Mouse (Mus musculus) embryonic facial prominence, embryonic 14.5 days (tissue): ENCODE results near the gene BC053393. TPM values are rescaled to one million over a fixed set of nuclear protein-coding genes. Genes with fewer than 3 reads are reported as not detected.
"Not testable (repeated sequence)": the region's sequence is repeated elsewhere in the genome, so short reads cannot be mapped to it uniquely, and the experiment has no call there.

Source experiments
- ATAC-seq: fragments of 200-750 bp; cut with Nextera tagmentation; 2 replicates; pipeline ENCODE4 v1.8.0; 2017; ENCODE audit warnings: low read depth, moderate number of reproducible peaks, moderate TSS enrichment
- DNase-seq: peaks from one replicate; pipeline ENCODE4 v3.0.0-alpha.2; 2015; ENCODE audit warnings: low spot score
- H3K27ac ChIP-seq: fragments of 300-500 bp; sonication (generic); replicated peaks from 2 replicates; pipeline ENCODE4 v1.5.1; 2014; ENCODE audit warnings: low read depth, mild to moderate bottlenecking, low read length, moderate library complexity
- H3K27me3 ChIP-seq: fragments of 300-500 bp; sonication (generic); replicated peaks from 2 replicates; pipeline ENCODE4 v1.6.1; 2014; ENCODE audit warnings: low read length; ENCODE audit not compliant: control insufficient read depth, insufficient read depth
- H3K36me3 ChIP-seq: fragments of 300-500 bp; sonication (generic); 2 replicates; pipeline ENCODE4 v1.6.1; 2014; ENCODE audit warnings: low read length, mixed read lengths; ENCODE audit not compliant: control insufficient read depth, insufficient read depth
- H3K4me1 ChIP-seq: fragments of 300-500 bp; sonication (generic); 2 replicates; pipeline ENCODE4 v1.6.1; 2014; ENCODE audit warnings: antibody characterized with exemption, low read length; ENCODE audit not compliant: control insufficient read depth, insufficient read depth
- H3K4me2 ChIP-seq: fragments of 300-500 bp; sonication (generic); 2 replicates; pipeline ENCODE4 v1.6.1; 2014; ENCODE audit warnings: low read depth, mild to moderate bottlenecking, low read length, moderate library complexity, mixed read lengths
- H3K4me3 ChIP-seq: fragments of 300-500 bp; sonication (generic); 2 replicates; pipeline ENCODE4 v1.5.1; 2014; ENCODE audit warnings: low read depth, mild to moderate bottlenecking, low read length
- H3K9ac ChIP-seq: fragments of 300-500 bp; sonication (generic); 2 replicates; pipeline ENCODE4 v1.6.1; 2014; ENCODE audit warnings: low read depth, mild to moderate bottlenecking, low read length, moderate library complexity, mixed read lengths
- H3K9me3 ChIP-seq: fragments of 300-500 bp; sonication (generic); 2 replicates; pipeline ENCODE4 v1.6.1; 2016; ENCODE audit warnings: low read length; ENCODE audit not compliant: control insufficient read depth
- WGBS: fragments of 180-500 bp; shearing (Covaris S2); extraction: QIAGEN DNeasy Blood & Tissue Kit; methylation state at CpG from one replicate; pipeline ENCODE4 v1.1.7; 2014; 5-methylcytosine and 5-hydroxymethylcytosine counted together
- polyA plus RNA-seq: library from polyadenylated mRNA; unstranded; fragments of >200 nt; fragmentation: Nextera tagmentation; extraction: Ambion mirVana; gene quantifications from 2 replicates; pipeline ENCODE4 v1.2.1, GENCODE M21; 2014

The BC053393 gene
- polyA plus RNA-seq, 1 experiment from 2014 or later = not detected

DNA sequence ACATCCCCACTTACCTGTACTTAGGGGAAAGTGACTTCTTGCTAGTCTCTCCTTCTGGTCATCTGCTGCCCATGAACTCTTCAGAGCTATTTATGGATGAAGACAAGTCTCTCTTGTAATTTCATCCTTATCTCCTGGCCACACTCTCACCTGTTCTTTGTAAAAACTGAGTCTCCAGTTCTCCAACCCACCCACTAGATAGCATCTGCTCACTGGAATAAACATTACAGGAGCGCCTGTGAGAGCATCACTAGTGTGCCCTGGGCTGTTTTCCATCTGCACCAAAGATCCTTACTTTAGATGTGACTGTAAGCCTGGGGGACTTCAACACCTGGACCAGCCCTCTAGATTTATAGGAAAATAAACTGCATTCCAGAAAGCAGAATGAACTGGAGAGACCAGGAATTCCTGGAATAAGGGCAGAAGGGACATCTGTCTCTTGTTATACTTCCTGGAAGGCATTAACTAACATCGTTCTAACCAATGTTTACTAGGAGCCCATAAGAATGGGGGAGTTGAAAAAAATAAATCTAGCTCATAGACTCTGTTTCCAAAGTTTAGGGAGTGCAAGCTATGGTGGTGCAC is 58.0 kb downstream of the BC053393 start, which contains the start of gene Dppa1:
Gene Dppa1 (minus strand): TSS at position 51 of the 585 bp plus-strand sequence.
- H3K36me3 ChIP-seq = no peaks in the 10 kb centered on the region
- H3K4me3 ChIP-seq = no peak within 1 kb of the TSS
- no peak for ATAC-seq
- no peaks in the 10 kb centered on the region for H3K9me3 ChIP-seq
- WGBS = 40% methylated on average over 2 of the region's 2 CpGs
- H3K9ac ChIP-seq = no peak within 1 kb of the TSS
- DNase-seq = peak; percentile 1
- no peak within 1 kb of the TSS for H3K4me2 ChIP-seq
- no peaks in the 10 kb centered on the region for H3K4me1 ChIP-seq
- no peaks in the 10 kb centered on the region for H3K27me3 ChIP-seq
- H3K27ac ChIP-seq = no peak within 1 kb of the TSS

DNA sequence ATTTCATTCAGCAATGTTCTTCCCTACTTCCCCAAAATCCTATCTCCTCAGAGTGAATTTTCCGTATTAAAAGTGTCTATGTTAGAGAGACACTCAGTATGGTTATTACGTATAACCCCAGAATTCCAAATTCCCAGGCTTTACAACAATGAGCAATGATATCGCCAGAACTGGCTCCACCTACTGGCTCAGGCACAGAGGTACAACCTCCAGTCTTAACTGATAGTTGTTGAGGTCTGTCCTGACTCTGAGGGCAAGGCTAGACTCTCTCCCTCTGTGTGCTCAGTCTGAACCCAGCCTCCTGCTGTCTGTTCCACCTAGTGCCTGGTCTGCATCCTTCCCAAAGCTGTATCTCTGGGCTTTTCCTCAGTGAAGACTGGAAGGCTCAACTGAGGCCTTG is 60.3 kb downstream of the BC053393 start:
- Histone ChIP-seq H3K36me3 (no peaks in the 10 kb centered on the region), H3K27ac (no peak overlapping the region), H3K4me3 (no peak overlapping the region), H3K4me1 (no peaks in the 10 kb centered on the region), H3K9ac (no peak overlapping the region), H3K9me3 (no peaks in the 10 kb centered on the region), H3K4me2 (no peak overlapping the region), H3K27me3 (no peaks in the 10 kb centered on the region)
- ATAC-seq (0 out of 2 replicates have a peak, but pooled peaks have one; percentile 50), DNase-seq (peak; percentile 39)
- 19% methylated on average over 3 of the region's 3 CpGs for WGBS

DNA sequence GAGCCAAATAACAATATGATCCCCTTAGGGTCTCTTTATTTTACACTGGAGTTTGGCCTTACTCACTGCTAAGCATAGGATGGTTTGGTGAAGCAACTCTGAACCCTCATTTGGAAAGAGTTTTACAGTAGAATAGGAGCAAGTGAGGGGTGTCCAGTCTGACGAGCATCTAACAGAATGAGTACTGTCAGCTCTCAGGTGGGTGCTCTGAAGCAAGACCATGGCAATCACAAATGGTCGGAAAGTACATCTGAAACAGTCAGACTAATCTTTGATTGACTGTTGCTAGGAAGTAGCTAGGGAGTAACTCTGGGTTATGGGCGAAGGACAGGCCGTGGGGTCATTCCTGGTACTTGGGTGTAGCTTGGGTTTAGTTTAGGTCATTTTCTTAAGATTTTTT is 64.2 kb downstream of the BC053393 start:
- not testable (repeated sequence) for H3K27me3 ChIP-seq, H3K4me3 ChIP-seq, H3K4me1 ChIP-seq, ATAC-seq, H3K4me2 ChIP-seq, H3K9ac ChIP-seq, DNase-seq, H3K27ac ChIP-seq, H3K9me3 ChIP-seq, H3K36me3 ChIP-seq
- 76% methylated on average over 4 of the region's 4 CpGs for WGBS

DNA sequence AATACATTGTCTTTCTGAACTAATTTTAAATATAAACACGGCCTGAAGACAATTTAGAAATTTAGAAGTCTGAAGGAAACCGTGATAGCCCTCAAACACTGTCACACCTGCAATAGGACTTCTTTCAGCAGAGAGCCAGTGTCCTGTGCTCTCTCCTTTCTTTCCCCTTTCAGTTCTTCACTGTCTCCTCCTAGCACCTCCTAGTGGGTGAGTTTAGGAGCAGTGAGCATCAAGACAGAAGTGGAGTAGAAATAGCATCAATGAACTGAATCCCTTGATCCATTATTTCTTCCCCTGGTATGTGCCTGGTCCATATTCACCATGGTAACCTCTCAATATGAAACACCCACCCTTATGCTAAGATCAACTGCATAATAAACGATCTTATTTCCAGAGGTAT is 65.2 kb downstream of the BC053393 start:
- 87% methylated on average over 3 of the region's 3 CpGs for WGBS
- H3K36me3 ChIP-seq = no peaks in the 10 kb centered on the region
- H3K9me3 ChIP-seq = no peaks in the 10 kb centered on the region
- ATAC-seq = no peak
- H3K4me2 ChIP-seq = no peak overlapping the region
- no peaks in the 10 kb centered on the region for H3K4me1 ChIP-seq
- H3K9ac ChIP-seq = no peak overlapping the region
- no peak overlapping the region for H3K27ac ChIP-seq
- no peak overlapping the region for H3K4me3 ChIP-seq
- no peak for DNase-seq
- no peaks in the 10 kb centered on the region for H3K27me3 ChIP-seq

Other genes with a start within 250 kb of the BC053393 start
- gene Itk, start 182.0 kb upstream of the BC053393 start, polyA plus RNA-seq = 0.18 and 0.26 TPM in 2 replicates
- gene Fam71b, start 175.0 kb upstream of the BC053393 start, polyA plus RNA-seq = not detected in 2 replicates
- 61.9 and 71.9 TPM in 2 replicates for gene Med7, start 134.6 kb upstream of the BC053393 start, polyA plus RNA-seq
- 0.11 and 0.24 TPM in 2 replicates for gene Havcr2, start 116.6 kb upstream of the BC053393 start, polyA plus RNA-seq
- gene Gm12169, start 47.3 kb upstream of the BC053393 start, polyA plus RNA-seq = not detected in 2 replicates
- gene Dppa1, start 57.7 kb downstream of the BC053393 start, polyA plus RNA-seq = not detected in 2 replicates
- gene Timd2, start 135.5 kb downstream of the BC053393 start, polyA plus RNA-seq = 0.10 and 0.42 TPM in 2 replicates
- 0.36 and 0.71 TPM in 2 replicates for gene Havcr1, start 163.5 kb downstream of the BC053393 start, polyA plus RNA-seq
- gene Timd4, start 239.3 kb downstream of the BC053393 start, polyA plus RNA-seq = 0.33 and 0.40 TPM in 2 replicates